Mouse (Mus musculus): ENCODE measurements around the gene Cbx3. TPM values are rescaled to one million over a fixed set of nuclear protein-coding genes. Genes with fewer than 3 reads are reported as not detected.
"Not testable (repeated sequence)": the region's sequence is repeated elsewhere in the genome, so short reads cannot be mapped to it uniquely, and the experiment has no call there.

Cbx3 gene
- total RNA-seq, 4 experiments from 2014 or later, result 42.8 to 52.3 (median 46.3) TPM

DNA sequence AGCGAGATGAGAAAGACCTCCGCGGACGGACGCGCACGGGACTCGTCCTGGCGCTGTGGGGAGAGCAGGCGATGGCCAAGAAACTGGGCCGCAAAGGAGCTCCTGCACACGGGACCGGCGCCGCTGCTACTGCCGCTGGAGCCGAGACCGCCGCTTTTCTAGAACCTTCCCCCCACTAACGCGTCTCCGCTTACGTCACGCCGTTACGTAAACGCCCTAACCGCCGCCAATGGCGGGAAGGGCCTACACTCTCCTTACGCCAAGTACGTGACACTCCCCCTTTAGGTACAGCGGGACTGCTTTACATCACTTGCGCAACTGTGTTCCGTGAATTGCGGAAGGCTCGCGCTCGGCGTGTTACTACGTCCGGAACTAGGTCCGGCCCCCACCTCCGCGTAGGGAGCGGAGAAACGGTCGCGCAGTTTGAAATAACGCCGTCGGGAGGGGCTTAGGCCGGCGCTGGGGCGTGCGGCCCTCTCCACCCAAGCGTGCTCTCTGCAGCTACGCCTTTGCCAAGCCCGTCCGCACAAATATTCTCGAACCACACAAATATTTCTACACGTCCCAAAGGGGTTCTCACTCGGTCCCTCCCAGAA lies 347 bp upstream of the Cbx3 start, which contains the start of gene Hnrnpa2b1:
Gene Hnrnpa2b1, minus strand, starts transcription at position 180 of the 596 bp plus-strand sequence.
- DNase-seq (ENCODE audit: low spot score in 2 of 2), result peak; percentile 98

DNA sequence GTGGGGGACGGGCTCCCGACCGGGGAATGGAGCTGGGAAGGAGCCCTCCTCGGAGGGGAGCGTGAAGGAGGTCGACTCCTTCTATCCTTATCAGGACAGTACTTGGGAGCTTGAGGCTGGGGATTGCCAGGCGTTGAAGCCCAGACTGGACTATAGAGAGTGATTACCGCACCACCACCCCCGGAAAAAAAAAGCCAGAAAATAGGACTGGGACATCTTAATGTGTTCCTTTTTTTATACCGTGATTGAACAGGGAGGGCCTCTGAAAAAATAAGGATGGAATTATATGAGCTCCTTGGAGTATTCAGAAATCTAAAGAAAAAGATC lies 982 bp downstream of the Cbx3 start:
- DNase-seq (ENCODE audit: low spot score in 2 of 2), result no peak

DNA sequence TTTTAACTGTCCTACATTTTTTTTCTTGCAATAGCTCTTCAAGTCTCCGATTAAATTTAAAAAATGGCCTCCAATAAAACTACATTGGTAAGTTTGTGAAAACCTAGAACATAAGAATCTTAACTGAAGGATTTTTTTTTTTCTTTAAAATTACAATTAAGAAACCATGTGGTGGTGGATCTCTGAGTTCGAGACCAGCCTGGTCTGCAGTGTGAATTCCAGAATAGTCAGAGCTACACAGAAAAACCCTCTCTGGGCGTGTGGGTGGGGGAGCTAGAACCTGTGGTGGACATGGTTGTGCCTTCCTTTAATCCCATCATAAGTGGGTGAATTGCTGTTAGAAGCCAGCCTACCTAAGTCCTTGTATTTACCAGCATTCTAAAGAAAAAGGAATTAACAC lies 1.6 kb downstream of the Cbx3 start:
- DNase-seq (ENCODE audit: low spot score in 2 of 2), result no peak

DNA sequence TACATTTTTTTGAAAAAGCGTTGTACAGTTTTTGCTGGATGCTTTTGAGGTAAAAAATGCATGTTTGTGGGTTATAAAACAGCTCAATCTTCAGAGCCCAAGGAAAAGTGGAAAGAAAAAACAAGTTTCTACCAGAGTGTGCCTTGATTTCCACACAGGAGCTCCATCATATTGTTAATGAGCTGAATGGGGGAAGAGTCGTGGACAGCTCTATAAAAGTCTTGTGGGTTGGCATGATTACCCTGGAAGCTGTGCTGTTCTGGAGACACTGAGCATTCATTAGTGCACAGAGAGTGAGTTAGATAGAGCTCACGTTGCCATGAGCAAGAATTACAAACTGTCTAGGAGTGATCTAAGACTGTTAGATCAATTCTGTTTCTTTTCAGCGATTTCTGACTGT lies 2.1 kb downstream of the Cbx3 start:
- no peak for DNase-seq (ENCODE audit: low spot score in 2 of 2)

DNA sequence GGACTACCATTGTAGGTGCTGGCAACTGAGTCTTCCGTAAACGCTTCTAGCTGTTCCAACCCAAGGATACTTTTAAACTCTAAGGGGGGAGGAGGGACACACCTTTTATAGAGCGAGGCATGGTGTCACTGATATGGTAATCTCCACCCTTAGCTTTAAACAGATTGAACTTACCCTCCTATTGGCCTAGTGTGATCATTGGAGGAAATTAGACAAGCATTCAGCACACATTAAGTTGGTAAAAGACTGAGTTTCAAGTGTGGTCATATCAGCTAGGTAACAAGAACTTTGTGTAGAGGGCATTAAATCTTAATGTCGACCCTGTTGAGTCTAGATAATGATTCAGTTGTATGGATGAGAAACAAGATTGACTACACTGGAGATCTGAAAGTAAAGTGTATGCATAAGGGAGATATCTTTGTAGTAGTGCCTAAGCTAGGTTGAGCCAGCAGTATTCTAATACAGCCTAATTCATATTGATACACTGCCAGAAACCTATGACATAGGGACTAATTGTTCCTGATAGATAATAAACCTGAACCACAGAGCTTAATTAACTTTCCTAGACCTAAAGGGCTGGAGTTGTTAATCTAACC lies 9.1 kb downstream of the Cbx3 start:
- DNase-seq (ENCODE audit: low spot score in 2 of 2), result no peak

DNA sequence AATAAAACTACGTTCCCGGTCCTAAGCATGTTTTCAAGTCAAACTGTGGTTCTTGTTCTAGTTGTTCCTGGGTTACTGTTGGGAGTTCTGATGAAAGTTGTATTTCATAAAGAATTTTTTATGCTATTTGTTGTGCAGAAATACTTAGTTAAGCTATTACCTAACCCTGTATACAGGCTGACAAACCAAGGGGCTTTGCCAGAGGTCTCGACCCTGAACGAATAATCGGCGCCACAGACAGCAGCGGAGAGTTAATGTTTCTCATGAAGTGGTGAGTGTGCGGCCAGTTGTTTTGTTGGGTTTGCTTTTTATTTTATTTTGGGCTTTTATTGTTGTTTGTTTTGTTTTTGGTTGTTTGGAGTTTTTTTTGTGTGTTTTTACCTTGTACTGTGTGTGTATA lies 11.4 kb downstream of the Cbx3 start:
- DNase-seq (ENCODE audit: low spot score in 2 of 2), result no peak

DNA sequence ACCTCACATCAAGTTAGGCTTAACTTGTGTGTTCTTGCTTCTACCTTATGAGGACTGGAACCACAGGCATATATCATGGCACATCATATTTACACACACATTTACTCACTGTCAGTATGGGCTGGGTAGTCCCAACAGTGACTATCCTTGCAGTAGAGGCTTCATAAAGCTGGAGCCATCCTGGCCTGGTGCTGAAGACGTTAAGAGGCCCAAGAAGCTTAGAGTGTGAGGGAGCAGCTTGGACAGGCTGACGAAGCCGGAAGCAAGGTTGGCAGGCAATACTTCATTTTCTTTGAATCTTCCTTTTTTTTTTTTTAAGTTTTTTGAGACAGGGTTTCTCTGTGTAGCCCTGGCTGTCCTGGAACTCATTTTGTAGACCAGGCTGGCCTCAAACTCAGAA lies 13.7 kb downstream of the Cbx3 start:
- no peak for DNase-seq (ENCODE audit: low spot score in 2 of 2)

DNA sequence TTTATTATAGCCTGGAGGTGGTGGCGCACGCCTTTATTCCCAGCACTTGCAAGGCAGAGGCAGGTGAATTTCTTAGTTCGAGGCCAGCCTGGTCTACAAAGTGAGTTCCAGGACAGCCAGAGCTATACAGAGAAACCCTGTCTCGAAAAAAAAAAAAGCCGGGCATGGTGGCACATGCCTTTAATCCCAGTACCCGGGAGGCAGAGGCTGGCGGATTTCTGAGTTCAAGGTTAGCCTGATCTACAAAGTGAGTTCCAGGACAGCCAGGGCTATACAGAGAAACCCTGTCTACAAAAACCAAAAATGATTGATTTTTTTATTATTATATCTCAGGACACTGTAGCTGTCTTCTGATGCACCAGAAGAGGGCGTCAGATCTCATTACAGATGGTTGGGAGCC lies 14.4 kb downstream of the Cbx3 start:
- not testable (repeated sequence) for DNase-seq (ENCODE audit: low spot score in 2 of 2)

DNA sequence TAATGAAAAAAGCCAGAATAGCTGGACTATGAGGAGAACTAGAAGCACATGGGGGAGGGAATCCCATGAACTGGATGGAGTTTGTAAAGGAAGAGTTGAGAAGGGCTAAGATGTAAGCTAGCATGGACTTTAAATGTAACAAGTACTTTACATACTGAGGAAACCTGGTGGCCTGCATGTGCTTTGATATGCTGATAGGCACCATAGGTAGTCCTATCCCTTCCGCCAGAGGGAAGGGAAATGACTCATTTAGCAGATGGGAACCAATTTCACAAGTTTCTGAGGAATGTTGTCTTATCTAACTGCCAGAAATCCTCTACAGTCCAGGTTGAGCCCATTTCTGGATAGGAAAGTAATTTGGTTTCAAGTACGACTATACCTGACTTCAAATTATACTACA lies 15.5 kb downstream of the Cbx3 start:
- no peak for DNase-seq (ENCODE audit: low spot score in 2 of 2)

DNA sequence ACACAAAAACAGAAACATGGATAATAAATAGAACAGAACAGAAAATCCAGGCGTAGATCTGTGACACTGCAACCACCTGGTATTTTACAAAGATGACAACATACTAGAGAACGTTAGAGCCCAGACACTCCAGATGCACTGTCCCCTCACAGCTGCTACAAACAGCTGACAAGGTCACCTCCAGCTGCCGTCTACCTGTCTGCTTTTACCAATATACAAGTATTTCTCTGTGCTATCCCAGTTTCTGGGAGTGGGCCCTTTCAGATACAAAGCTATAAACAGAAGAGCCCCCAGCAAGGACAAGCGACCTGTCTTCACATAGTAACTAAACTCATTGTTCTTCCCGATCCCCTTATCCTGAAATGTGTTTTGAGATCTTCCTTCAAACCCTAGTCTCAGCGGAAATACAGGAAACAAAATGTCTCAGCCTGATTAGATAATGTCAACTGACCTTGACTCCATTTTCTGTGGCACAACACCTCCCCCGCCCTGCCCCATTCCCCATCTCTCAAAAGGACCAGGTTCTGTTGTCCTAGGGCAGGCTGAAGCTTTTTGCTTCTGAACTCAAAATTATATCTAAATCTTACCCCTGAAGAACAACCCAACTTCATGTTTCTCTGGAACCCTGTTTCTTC lies 16.0 kb downstream of the Cbx3 start:
- no peak for DNase-seq (ENCODE audit: low spot score in 2 of 2)

DNA sequence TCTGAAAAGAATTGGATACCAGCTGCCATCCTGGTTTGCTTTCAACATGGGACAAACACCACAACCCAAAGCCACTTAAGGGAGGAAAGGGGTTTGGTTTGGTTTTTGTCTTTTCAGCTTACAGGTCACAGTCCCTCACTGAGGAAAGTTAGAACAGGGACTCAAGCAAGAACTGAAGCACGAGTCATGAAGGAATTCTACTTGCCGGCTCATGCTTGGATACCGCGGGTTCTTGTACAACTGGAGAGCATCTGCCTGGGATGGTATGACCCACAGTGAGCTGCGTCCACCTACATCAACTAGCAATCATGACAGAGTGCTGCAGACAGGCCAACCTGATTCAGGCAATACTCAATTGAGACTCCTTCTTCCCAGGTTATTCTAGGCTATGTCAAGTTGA lies 16.6 kb downstream of the Cbx3 start:
- DNase-seq (ENCODE audit: low spot score in 2 of 2), result no peak

DNA sequence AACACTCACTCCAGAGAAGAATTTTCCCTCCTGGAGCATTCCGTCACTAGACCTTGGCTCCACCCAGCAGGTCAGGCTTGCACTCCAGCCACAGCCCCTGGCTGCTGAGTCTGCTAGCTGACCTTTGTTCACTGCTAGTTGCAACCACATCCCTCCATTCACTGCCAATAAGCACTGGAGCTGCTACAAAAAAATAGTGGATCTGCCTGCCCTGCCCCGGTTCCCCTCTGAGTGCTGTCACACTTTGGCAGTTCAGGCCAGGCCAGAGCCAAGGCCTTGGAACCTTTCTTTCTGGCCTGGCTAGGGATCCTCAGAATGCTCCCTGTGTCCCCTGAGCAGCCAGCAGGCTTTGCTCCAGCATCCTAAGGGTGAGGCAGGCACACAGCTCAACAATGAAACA lies 19.6 kb downstream of the Cbx3 start:
- DNase-seq (ENCODE audit: low spot score in 2 of 2), result peak; percentile 68 to 84

DNA sequence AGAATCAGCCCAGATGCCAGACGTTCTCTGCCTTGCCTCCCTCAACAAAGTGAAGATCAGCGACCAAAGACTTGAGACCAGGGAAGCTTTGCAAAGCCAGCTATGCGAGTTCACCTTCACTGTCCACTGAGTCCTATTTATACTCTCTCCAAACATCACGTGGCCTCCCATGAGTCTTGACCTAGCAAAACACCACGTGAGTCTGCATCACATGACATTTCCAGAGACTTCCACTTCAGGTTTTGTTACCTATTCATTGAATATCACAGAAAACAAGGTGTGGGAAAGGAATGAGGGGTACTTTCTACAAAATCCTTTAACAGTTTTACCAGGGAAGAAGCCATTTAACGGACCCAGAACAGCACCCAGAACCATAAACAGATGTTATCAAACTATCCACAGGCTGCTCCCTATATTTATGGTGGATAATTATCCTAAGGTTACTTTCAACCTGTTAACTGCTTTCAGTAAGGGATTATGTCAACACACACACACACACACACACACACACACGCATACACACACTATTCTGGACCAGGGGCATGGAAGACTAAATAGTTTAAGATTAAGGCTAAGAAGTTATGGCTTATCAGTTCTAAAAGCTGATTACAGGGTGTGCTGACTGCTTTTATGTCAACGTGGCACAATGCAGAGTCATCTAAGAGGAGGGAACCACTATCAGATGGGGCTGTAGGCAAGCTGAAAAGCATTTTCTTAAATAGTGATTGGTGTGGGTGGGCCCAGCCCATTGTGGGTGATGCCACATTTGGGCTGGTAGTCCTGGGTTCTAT lies 27.4 kb downstream of the Cbx3 start:
- no peak for DNase-seq (ENCODE audit: low spot score in 2 of 2)

DNA sequence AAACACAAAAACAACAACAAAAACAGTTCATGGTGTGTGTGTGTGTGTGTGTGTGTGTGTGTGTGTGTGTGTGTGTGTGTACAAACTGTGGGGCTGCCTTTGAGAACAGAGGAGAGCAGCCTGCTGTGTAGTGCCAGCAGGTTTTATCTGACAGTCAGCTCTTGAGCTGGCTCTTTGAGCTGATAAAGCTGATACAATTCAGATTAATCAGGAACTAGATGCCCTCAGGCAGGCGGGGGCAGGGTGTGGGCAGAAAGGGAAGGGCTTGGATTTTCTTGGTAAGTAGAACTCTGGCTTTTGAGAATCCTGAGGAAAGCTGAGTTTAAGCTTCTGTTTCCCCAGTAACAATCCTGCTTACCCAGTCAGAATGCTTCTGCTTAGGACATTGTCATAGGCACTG lies 35.5 kb downstream of the Cbx3 start:
- DNase-seq (ENCODE audit: low spot score in 2 of 2), result no peak

DNA sequence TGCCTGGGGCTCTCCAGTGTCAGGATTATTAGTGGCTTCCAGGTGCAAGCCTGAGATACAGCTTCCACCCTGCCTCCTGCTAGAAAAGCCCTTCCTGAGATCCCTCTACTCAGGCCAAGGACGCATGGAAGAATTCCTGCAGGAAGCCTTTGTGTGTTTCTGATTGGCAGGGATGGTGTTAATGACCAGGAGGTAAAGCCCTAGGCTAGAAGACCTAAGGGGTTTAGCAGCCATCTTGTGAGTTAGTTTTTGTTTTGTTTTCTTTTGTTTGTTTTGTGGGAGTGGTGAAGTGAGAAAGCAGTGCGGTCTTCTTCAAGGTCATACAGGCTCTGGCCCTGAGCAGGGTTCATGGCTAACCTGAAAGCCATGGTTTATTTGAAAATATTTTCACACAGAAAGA lies 37.4 kb downstream of the Cbx3 start:
- DNase-seq (ENCODE audit: low spot score in 2 of 2), result no peak

DNA sequence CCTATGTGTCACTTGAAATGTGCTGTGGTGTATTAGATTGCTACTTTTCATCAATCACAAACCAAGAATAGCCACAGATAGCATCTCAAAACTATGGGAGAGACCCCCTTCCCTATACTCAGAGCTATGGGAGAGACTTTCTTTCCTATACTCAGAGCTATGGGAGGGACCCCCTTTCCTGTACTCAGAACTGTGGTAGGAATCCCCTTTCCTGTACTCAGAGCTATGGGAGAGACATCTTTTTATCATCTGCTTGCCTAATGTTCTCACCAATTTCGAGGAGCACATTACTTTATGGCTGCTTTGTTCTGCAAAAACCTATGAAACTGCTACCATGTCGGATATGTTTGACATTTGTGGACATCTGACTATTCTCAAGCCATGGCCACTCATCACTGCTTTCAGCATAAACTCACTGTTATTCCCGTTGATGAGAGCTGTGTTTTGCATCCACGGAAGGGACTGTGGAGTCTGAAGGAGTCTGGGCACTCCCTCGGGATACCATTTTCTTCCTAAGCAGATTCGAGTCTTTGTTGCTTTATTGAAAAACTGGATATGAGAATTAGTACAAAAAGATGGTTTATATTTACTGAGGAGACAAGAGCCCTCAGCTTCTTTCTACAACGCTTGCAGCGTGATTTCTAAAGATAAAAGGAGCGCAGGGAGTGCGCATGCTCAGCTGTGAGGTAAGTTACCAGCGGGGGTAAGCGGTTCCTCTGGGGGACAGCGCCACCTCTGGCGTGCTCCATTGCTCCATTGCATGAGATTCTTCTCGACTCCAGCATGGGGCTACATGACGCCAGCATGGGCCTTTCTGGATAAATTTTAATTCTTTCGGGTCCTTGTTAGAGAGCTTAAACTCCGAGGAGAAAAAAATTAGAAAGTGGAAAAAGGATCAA lies 38.8 kb downstream of the Cbx3 start:
- DNase-seq (ENCODE audit: low spot score in 2 of 2), result peak; percentile 57

DNA sequence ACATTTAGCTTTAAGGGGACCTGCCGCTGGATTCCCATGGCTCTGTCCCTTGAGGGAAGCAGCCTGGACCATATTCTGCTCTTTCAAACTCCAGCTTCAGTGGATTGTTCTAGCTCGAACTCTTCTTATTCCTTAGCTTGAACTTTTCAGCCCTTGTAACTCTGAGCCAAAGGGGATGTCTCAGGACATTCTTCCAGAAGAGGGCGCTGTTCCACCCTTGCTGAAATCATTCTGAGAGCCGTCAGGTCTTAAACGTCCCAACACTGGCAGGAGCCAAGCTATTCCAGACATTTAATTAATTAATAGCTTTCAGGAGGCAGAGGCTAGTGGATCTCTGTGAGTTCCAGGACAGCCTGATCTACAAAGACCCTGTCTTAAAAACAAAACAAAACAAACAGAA lies 39.9 kb downstream of the Cbx3 start:
- DNase-seq (ENCODE audit: low spot score in 2 of 2), result peak; percentile 11

DNA sequence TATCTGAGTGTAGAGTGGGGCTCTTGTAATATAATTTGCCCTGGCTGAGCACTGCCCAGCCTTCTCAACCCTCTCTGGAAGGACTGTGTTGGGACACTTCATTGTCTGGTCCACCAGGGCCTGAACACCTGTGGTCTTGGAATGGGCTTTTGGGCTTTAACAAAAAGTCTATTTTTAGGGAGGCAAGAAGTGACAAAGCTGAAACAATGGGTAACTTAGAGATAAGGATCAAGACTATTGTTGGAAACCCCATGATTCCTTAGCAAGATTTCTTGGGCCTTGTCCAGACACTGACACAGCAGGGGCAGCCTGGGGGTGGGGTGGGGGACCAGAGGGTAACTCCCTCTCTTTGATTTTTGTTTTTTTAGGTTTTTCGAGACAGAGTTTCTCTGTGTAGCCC lies 40.8 kb downstream of the Cbx3 start:
- DNase-seq (ENCODE audit: low spot score in 2 of 2), result no peak

DNA sequence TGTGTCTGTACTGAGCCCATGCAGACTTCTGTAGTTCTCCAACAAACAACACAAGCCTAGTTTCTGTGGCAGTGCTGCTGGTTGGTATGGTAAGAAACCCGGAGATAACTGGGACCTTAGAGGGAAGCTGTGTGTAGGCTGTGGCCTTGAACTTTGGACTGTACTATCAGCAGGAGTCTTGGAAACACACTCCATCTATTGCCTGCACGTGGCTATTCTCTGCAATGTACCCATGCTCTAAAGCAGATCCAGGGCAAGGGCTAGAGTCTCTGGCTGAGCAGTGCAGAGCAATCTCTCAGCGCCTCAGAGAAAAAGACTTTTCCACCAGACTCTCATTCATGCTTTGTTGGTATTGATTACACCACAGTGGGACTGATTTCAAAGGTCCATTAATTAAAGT lies 43.6 kb downstream of the Cbx3 start:
- no peak for DNase-seq (ENCODE audit: low spot score in 2 of 2)

DNA sequence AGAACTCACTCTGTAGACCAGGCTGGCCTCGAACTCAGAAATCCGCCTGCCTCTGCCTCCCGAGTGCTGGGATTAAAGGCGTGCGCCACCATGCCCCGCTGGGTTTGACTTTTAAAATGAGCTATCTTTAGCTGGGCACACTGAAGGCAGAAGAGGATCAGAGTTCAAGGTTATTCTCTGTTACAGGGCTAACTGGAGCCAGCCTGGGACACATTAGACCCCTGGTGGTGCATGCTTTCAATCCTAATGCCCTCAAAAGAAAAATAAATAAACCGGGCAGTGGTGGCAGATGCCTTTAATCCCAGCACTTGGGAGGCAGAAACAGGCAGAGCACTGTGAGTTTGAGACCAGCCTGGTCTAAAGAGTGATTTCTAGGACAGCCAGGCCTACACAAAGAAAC lies 44.7 kb downstream of the Cbx3 start:
- no peak for DNase-seq (ENCODE audit: low spot score in 2 of 2)

DNA sequence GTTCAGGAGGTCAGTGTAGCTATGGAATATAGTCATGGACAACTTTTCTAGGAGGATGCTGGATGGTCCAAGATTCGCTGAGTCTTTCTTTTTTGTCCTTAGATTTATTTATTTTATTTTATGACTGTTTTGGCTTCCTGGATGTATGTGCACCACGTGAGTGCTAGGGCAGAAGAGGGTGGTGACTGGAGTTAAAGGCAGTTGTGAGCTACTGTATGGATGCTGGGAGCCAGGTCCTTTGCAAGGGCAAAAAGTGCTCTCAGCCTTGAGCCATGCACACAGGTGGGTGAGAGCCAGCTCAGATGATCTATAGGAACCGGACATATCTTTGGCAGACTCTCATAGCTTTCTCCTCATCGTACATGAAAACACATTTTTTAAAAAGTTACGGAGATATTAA lies 53.1 kb downstream of the Cbx3 start:
- no peak for DNase-seq (ENCODE audit: low spot score in 2 of 2)
